Mouse (Mus musculus) neural tube, embryonic 15.5 days (tissue): ENCODE results near the gene Rtn4rl1. TPM values are rescaled to one million over a fixed set of nuclear protein-coding genes. Genes with fewer than 3 reads are reported as not detected.

Experiments used
- ATAC-seq: fragments of 200-750 bp; cut with Nextera tagmentation; 2 replicates; pipeline ENCODE4 v1.8.0; 2017; ENCODE audit warnings: mild to moderate bottlenecking, moderate TSS enrichment, moderate library complexity; ENCODE audit not compliant: low FRiP score
- H3K27ac ChIP-seq: fragments of 300-500 bp; sonication (generic); replicated peaks from 2 replicates; pipeline ENCODE4 v1.5.1; 2015; ENCODE audit warnings: mild to moderate bottlenecking, inconsistent platforms
- H3K27me3 ChIP-seq: fragments of 300-500 bp; sonication (generic); replicated peaks from 2 replicates; pipeline ENCODE4 v1.6.1; 2015; ENCODE audit warnings: inconsistent platforms
- H3K36me3 ChIP-seq: fragments of 300-500 bp; sonication (generic); 2 replicates; pipeline ENCODE4 v1.6.1; 2015; ENCODE audit warnings: inconsistent platforms
- H3K4me1 ChIP-seq: fragments of 300-500 bp; sonication (generic); 2 replicates; pipeline ENCODE4 v1.6.1; 2015; ENCODE audit warnings: inconsistent platforms
- H3K4me2 ChIP-seq: fragments of 300-500 bp; sonication (generic); 2 replicates; pipeline ENCODE4 v1.6.1; 2015; ENCODE audit warnings: inconsistent platforms, mild to moderate bottlenecking, moderate library complexity
- H3K4me3 ChIP-seq: fragments of 300-500 bp; sonication (generic); replicated peaks from 2 replicates; pipeline ENCODE4 v1.5.1; 2015; ENCODE audit warnings: mild to moderate bottlenecking, inconsistent platforms
- H3K9ac ChIP-seq: fragments of 300-500 bp; sonication (generic); replicated peaks from 2 replicates; pipeline ENCODE4 v1.6.1; 2015; ENCODE audit warnings: mild to moderate bottlenecking, inconsistent platforms
- H3K9me3 ChIP-seq: fragments of 300-500 bp; sonication (generic); replicated peaks from 2 replicates; pipeline ENCODE4 v1.6.1; 2016; ENCODE audit warnings: inconsistent platforms
- WGBS: fragments of 180-500 bp; shearing (Covaris S2); methylation state at CpG from one replicate; pipeline ENCODE4 v1.1.7; 2015; ENCODE audit warnings: mixed read lengths; 5-methylcytosine and 5-hydroxymethylcytosine counted together
- polyA plus RNA-seq: library from polyadenylated mRNA; unstranded; fragments of >200 nt; fragmentation: Nextera tagmentation; extraction: Ambion mirVana; gene quantifications from 2 replicates; pipeline ENCODE4 v1.2.1, GENCODE M21; 2015

Rtn4rl1 gene
- polyA plus RNA-seq, 1 experiment from 2014 or later = 13.7 TPM

GRCm38 (mm10) chr11:75296406-75297005, 102.9 kb downstream of the Rtn4rl1 start:
- Histone ChIP-seq H3K4me1 (peaks cover 58% of the 10 kb centered on the region), H3K4me2 (no peak overlapping the region)

GRCm38 (mm10) chr11:75297631-75298030, 104.0 kb downstream of the Rtn4rl1 start:
- H3K4me1 ChIP-seq = peaks cover 46% of the 10 kb centered on the region
- no peak for ATAC-seq
- H3K36me3 ChIP-seq = peaks cover 10% of the 10 kb centered on the region; the same call in 1 of the 2 replicates
- no peak overlapping the region for H3K4me2 ChIP-seq
- no peak overlapping the region for H3K27ac ChIP-seq
- no peaks in the 10 kb centered on the region for H3K9me3 ChIP-seq
- H3K27me3 ChIP-seq = no peaks in the 10 kb centered on the region
- H3K9ac ChIP-seq = no peak overlapping the region
- 76% methylated on average over 9 of the region's 9 CpGs for WGBS
- H3K4me3 ChIP-seq = no peak overlapping the region

More at GRCm38 (mm10) chr11:75296406-75297005, 102.9 kb downstream of the Rtn4rl1 start:
- ATAC-seq = no peak
- Histone ChIP-seq H3K4me3 (no peak overlapping the region), H3K9ac (no peak overlapping the region), H3K27me3 (peaks cover 3% of the 10 kb centered on the region; the same call in 1 of the 2 replicates), H3K27ac (no peak overlapping the region), H3K9me3 (no peaks in the 10 kb centered on the region), H3K36me3 (0 out of 2 replicates have a peak, but pooled peaks cover 3% of the 10 kb centered on the region)
- WGBS = 83% methylated on average over 9 of the region's 9 CpGs

DNA sequence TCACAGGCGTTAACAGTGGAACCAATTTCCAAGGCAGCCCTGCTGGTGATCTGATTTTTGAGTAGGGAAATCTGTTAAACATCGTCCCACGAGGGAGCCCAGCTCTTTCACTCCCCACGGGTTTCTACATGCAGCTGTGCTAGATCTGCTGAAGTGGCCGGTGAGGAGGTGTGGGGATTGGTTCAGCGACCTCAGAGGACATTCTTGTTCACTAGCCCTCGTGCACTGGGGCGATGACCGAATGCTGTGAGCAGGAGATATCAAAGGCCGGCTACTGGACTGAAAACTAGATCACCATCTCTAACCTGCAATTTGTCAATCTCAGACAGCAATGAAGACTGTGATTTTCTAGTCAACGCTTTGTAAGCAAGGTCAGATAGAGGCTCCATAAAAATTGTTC, 104.9 kb downstream of the Rtn4rl1 start:
- Histone ChIP-seq H3K4me3 (no peak overlapping the region), H3K9ac (no peak overlapping the region), H3K36me3 (peaks cover 11% of the 10 kb centered on the region), H3K4me1 (peaks cover 38% of the 10 kb centered on the region), H3K27ac (no peak overlapping the region), H3K9me3 (no peaks in the 10 kb centered on the region), H3K4me2 (no peak overlapping the region), H3K27me3 (no peaks in the 10 kb centered on the region)
- ATAC-seq = no peak
- WGBS = 52% methylated on average over 11 of the region's 11 CpGs

GRCm38 (mm10) chr11:75299786-75300185, 106.2 kb downstream of the Rtn4rl1 start:
- Histone ChIP-seq H3K4me1 (peaks cover 25% of the 10 kb centered on the region), H3K9me3 (no peaks in the 10 kb centered on the region), H3K36me3 (peaks cover 11% of the 10 kb centered on the region), H3K9ac (no peak overlapping the region), H3K27ac (peak overlapping the region; percentile 67), H3K4me2 (no peak overlapping the region), H3K27me3 (no peaks in the 10 kb centered on the region), H3K4me3 (no peak overlapping the region)
- no peak for ATAC-seq
- whole genome bisulfite sequencing = 41% methylated on average over 10 of the region's 10 CpGs

DNA sequence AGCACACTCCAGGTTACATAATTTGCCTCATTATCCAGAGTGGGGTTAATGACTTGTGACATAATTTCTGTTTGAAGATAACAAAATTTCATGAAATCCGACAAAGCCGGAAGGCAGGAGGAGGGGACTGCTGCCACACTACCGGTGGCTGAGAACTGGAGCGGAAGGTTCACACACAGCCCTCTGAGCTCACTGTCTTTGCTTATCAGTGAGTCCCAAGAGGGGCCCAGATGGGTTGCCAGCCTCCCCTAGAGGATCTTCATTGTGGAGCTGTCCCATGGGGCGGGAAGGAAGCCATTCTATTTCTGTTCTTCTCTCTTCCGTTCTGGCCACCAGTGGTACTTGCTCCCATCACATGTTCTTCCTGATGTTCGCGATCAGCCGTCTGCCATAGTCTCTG, 107.4 kb downstream of the Rtn4rl1 start:
- Histone ChIP-seq H3K4me2 (no peak overlapping the region), H3K4me1 (peaks cover 22% of the 10 kb centered on the region), H3K4me3 (no peak overlapping the region), H3K9ac (no peak overlapping the region), H3K27ac (no peak overlapping the region), H3K36me3 (peaks cover 22% of the 10 kb centered on the region), H3K9me3 (no peaks in the 10 kb centered on the region), H3K27me3 (no peaks in the 10 kb centered on the region)
- 78% methylated on average over 9 of the region's 9 CpGs for WGBS
- ATAC-seq = no peak

- Histone ChIP-seq H3K27ac (no peak overlapping the region), H3K36me3 (peaks cover 48% of the 10 kb centered on the region), H3K4me1 (peaks cover 11% of the 10 kb centered on the region), H3K4me2 (no peak overlapping the region), H3K9ac (no peak overlapping the region), H3K9me3 (no peaks in the 10 kb centered on the region), H3K27me3 (no peaks in the 10 kb centered on the region), H3K4me3 (no peak overlapping the region)
- 80% methylated on average over 9 of the region's 9 CpGs for WGBS
- no peak for ATAC-seq
Observed at GRCm38 (mm10) chr11:75304797-75305196, 111.2 kb downstream of the Rtn4rl1 start.

DNA sequence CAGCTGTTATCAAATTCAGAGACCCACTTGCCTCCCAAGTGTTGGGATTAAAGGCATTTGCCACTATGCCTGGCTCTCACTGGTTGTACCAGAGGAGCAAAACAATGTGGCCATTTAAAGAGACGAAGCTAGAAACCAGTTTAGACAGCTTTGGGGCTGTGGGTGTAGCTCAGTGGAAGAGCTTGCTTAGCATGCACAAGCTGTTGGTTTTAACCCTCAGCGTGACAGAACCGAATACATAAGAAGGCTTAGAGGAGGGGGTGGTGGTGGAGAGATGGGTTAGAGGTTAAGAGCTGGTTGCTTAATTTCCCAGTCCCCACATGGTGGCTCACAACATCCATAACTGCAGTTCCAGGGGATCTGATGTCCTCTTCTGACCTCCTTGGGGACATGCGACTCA, 115.1 kb downstream of the Rtn4rl1 start:
- H3K27ac ChIP-seq = no peak overlapping the region
- no peaks in the 10 kb centered on the region for H3K9me3 ChIP-seq
- H3K9ac ChIP-seq = no peak overlapping the region
- H3K4me1 ChIP-seq = no peaks in the 10 kb centered on the region
- no peak overlapping the region for H3K4me2 ChIP-seq
- H3K4me3 ChIP-seq = no peak overlapping the region
- no peak for ATAC-seq
- no peaks in the 10 kb centered on the region for H3K27me3 ChIP-seq
- WGBS = 81% methylated on average over 4 of the region's 4 CpGs
- peaks cover 66% of the 10 kb centered on the region for H3K36me3 ChIP-seq

DNA sequence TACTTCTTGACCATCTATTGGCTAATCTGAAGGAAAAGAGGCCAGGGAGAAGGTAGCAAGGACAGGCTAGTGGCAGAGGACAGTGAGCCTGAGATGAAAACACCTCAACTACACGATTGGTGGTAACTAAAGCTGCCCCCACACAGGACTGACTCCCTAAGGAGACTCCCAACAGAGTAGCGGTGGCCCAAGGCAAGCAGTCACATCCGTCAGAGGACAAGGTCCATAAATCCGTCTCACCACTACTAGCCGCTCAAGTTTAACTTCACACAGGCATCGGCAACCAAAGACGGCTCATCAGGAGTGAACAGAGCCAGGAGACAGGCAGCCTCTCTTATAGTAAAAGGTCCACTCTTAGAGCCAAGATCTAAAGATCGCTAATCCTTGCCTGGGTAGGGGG, 117.2 kb downstream of the Rtn4rl1 start:
- H3K27ac ChIP-seq = no peak overlapping the region
- H3K9ac ChIP-seq = no peak overlapping the region
- H3K36me3 ChIP-seq = peaks cover 68% of the 10 kb centered on the region
- no peak overlapping the region for H3K4me2 ChIP-seq
- H3K4me3 ChIP-seq = no peak overlapping the region
- no peaks in the 10 kb centered on the region for H3K27me3 ChIP-seq
- no peaks in the 10 kb centered on the region for H3K9me3 ChIP-seq
- H3K4me1 ChIP-seq = no peaks in the 10 kb centered on the region
- 70% methylated on average over 8 of the region's 8 CpGs for WGBS
- no peak for ATAC-seq

DNA sequence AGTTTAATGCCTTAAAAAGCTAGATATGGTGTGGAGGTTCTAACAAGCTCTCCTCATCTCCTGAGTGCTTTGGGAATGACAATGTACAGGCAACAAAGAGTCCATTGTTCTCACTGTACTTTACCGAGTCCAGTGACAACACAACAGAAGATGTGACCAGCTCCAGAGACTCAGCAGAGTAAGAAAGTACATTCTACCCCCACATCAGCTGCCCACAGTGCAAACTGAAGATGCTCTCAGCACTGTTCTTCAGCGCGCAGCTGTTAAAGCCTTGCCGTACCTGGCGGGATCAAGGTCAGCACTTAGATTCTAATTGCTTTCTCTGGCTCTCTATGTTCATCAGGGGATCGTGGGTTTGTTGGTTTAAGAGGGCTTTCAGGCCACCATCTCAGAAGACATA, 118.2 kb downstream of the Rtn4rl1 start:
- H3K27ac ChIP-seq = no peak overlapping the region
- H3K27me3 ChIP-seq = no peaks in the 10 kb centered on the region
- H3K4me2 ChIP-seq = no peak overlapping the region
- 88% methylated on average over 6 of the region's 6 CpGs for WGBS
- H3K9me3 ChIP-seq = no peaks in the 10 kb centered on the region
- H3K4me3 ChIP-seq = no peak overlapping the region
- H3K9ac ChIP-seq = no peak overlapping the region
- ATAC-seq = no peak
- H3K36me3 ChIP-seq = peaks cover 64% of the 10 kb centered on the region
- no peaks in the 10 kb centered on the region for H3K4me1 ChIP-seq

GRCm38 (mm10) chr11:75313834-75314233, 120.3 kb downstream of the Rtn4rl1 start:
- Histone ChIP-seq H3K4me1 (peaks cover 7% of the 10 kb centered on the region), H3K9ac (no peak overlapping the region), H3K4me2 (no peak overlapping the region), H3K27ac (no peak overlapping the region), H3K9me3 (no peaks in the 10 kb centered on the region), H3K36me3 (peaks cover 45% of the 10 kb centered on the region), H3K4me3 (no peak overlapping the region), H3K27me3 (no peaks in the 10 kb centered on the region)
- no peak for ATAC-seq
- WGBS = 95% methylated on average over 8 of the region's 8 CpGs
